Mouse (Mus musculus): ENCODE data around the gene Rem1. TPM values are rescaled to one million over a fixed set of nuclear protein-coding genes. Genes with fewer than 3 reads are reported as not detected.

The Rem1 gene
- polyA plus RNA-seq (2012; rRNA removed) = 6.7 and 10.2 TPM in 2 replicates

GRCm38 (mm10) chr2:152626774-152627591, at the start of gene Rem1:
Gene Rem1 (plus strand): TSS chr2:152626951.

GRCm38 (mm10) chr2:152580107-152580506, 46.6 kb upstream of the Rem1 start, which contains the start of gene Defb19:
Gene Defb19 (minus strand): TSS chr2:152580312.

GRCm38 (mm10) chr2:152599299-152599698, 27.5 kb upstream of the Rem1 start, which contains the start of gene Defb45:
Gene Defb45 (minus strand): TSS chr2:152599399.

GRCm38 (mm10) chr2:152604057-152604456, 22.7 kb upstream of the Rem1 start, which contains the start of gene Defb36:
Gene Defb36 (plus strand): TSS chr2:152604327.

GRCm38 (mm10) chr2:152622953-152623352, 3.8 kb upstream of the Rem1 start, which contains the start of gene Defb25:
Gene Defb25 (minus strand): TSS chr2:152623053.

GRCm38 (mm10) chr2:152669256-152669638, 42.5 kb downstream of the Rem1 start, which contains the start of gene H13:
Gene H13 (plus strand): TSS chr2:152669461.

Other genes with a start within 250 kb of the Rem1 start
- 3.7 and 4.3 TPM in 2 replicates for gene Sox12, start 228.9 kb upstream of the Rem1 start, polyA plus RNA-seq (2012; rRNA removed)
- 1.3 and 1.4 TPM in 2 replicates for gene Zcchc3, start 211.9 kb upstream of the Rem1 start, polyA plus RNA-seq (2012; rRNA removed)
- gene 6820408C15Rik, start 211.4 kb upstream of the Rem1 start, polyA plus RNA-seq (2012; rRNA removed) = 0.26 TPM in 1 of 2 replicates, not detected in the other
- 0.23 TPM in 1 of 2 replicates, not detected in the other for gene Defb23, start 162.3 kb upstream of the Rem1 start, polyA plus RNA-seq (2012; rRNA removed)
- gene Defb20, start 149.9 kb upstream of the Rem1 start, polyA plus RNA-seq (2012; rRNA removed) = 1.2 TPM in 1 of 2 replicates, not detected in the other
- gene Defb22, start 136.8 kb upstream of the Rem1 start, polyA plus RNA-seq (2012; rRNA removed) = 0.31 TPM in 1 of 2 replicates, not detected in the other
- gene Defb26, start 115.3 kb upstream of the Rem1 start, polyA plus RNA-seq (2012; rRNA removed) = not detected in 2 replicates
- gene Defb28, start 108.7 kb upstream of the Rem1 start, polyA plus RNA-seq (2012; rRNA removed) = 0.39 TPM in 1 of 2 replicates, not detected in the other
- gene Defb29, start 86.9 kb upstream of the Rem1 start, polyA plus RNA-seq (2012; rRNA removed) = not detected in 2 replicates
- gene Gm17416, start 57.6 kb upstream of the Rem1 start, polyA plus RNA-seq (2012; rRNA removed) = not detected in 2 replicates
- gene Defb21, start 54.2 kb upstream of the Rem1 start, polyA plus RNA-seq (2012; rRNA removed) = not detected in 2 replicates
- gene Defb19, start 46.6 kb upstream of the Rem1 start, polyA plus RNA-seq (2012; rRNA removed) = not detected in 2 replicates
- gene Defb45, start 27.6 kb upstream of the Rem1 start, polyA plus RNA-seq (2012; rRNA removed) = not detected in 2 replicates
- not detected in 2 replicates for gene Defb36, start 22.6 kb upstream of the Rem1 start, polyA plus RNA-seq (2012; rRNA removed)
- 3.2 TPM in 1 of 2 replicates, not detected in the other for gene Defb25, start 3.9 kb upstream of the Rem1 start, polyA plus RNA-seq (2012; rRNA removed)
- gene H13, start 42.5 kb downstream of the Rem1 start, polyA plus RNA-seq (2012; rRNA removed) = 70.4 and 121 TPM in 2 replicates
- gene Mcts2, start 60.1 kb downstream of the Rem1 start, polyA plus RNA-seq (2012; rRNA removed) = 0.67 and 1.0 TPM in 2 replicates
- gene Id1, start 109.3 kb downstream of the Rem1 start, polyA plus RNA-seq (2012; rRNA removed) = 694 and 877 TPM in 2 replicates
- 1.8 and 3.3 TPM in 2 replicates for gene Cox4i2, start 127.2 kb downstream of the Rem1 start, polyA plus RNA-seq (2012; rRNA removed)
- gene Bcl2l1, start 204.8 kb downstream of the Rem1 start, polyA plus RNA-seq (2012; rRNA removed) = 30.1 and 30.6 TPM in 2 replicates
- 0.28 and 0.78 TPM in 2 replicates for gene Tpx2, start 221.0 kb downstream of the Rem1 start, polyA plus RNA-seq (2012; rRNA removed)

All from stomach, adult 2 months (tissue).